Mouse (Mus musculus): Measurements from ENCODE around the gene Itga7. TPM values are rescaled to one million over a fixed set of nuclear protein-coding genes. Genes with fewer than 3 reads are reported as not detected.
A peak's percentile ranks its signal among the peaks of the same experiment; 100 is the strongest.

Itga7 gene
- polyA plus RNA-seq, 1 experiment from 2014 or later = 0.70 TPM

- Histone ChIP-seq H3K9ac (replicated peaks) (no peak overlapping the region), H3K4me2 (ENCODE audit: low read depth, low read length) (no peak overlapping the region), H3K4me3 (ENCODE audit: low read depth, low read length) (no peak overlapping the region), H3K4me1 (ENCODE audit: insufficient read depth) (peaks cover 8% of the 10 kb centered on the region), H3K36me3 (replicated peaks; ENCODE audit: insufficient read depth, low read length) (no peaks in the 10 kb centered on the region), H3K27ac (ENCODE audit: low read depth) (no peak overlapping the region), H3K27me3 (ENCODE audit: insufficient read depth, low read length) (peaks cover 30% of the 10 kb centered on the region), H3K9me3 (ENCODE audit: low read length) (no peaks in the 10 kb centered on the region)
- TF ChIP-seq CTCF (IDR thresholded peaks at IDR 0.05; ENCODE audit: low read depth) = no peak
- TF ChIP-seq EP300 (IDR thresholded peaks at IDR 0.05; ENCODE audit: low read depth) = no peak
- ATAC-seq (no peak), DNase-seq (no peak)
- WGBS (ENCODE audit: insufficient replicate concordance) = 55% methylated on average over 4 of the region's 4 CpGs
These were observed 5.3 kb upstream of the Itga7 start for GRCm38 (mm10) chr10:128928356-128928755.

GRCm38 (mm10) chr10:128929638-128930378 is 3.8 kb upstream of the Itga7 start:
- no peaks in the 10 kb centered on the region for H3K36me3 ChIP-seq (replicated peaks; ENCODE audit: insufficient read depth, low read length)
- no peak overlapping the region for H3K4me2 ChIP-seq (ENCODE audit: low read depth, low read length)
- H3K9me3 ChIP-seq (ENCODE audit: low read length) = no peaks in the 10 kb centered on the region
- ATAC-seq (no peak), DNase-seq (no peak)
- 63% methylated on average over 7 of the region's 7 CpGs for WGBS (ENCODE audit: insufficient replicate concordance)
- no peak overlapping the region for H3K9ac ChIP-seq (replicated peaks)
- H3K27me3 ChIP-seq (ENCODE audit: insufficient read depth, low read length) = peaks cover 45% of the 10 kb centered on the region
- TF ChIP-seq EP300 (IDR thresholded peaks at IDR 0.05; ENCODE audit: low read depth) (no peak), CTCF (IDR thresholded peaks at IDR 0.05; ENCODE audit: low read depth) (no peak)
- H3K4me3 ChIP-seq (ENCODE audit: low read depth, low read length) = no peak overlapping the region
- 0 out of 2 replicates have a peak, but pooled peaks cover 4% of the 10 kb centered on the region for H3K4me1 ChIP-seq (ENCODE audit: insufficient read depth)
- H3K27ac ChIP-seq (ENCODE audit: low read depth) = no peak overlapping the region

GRCm38 (mm10) chr10:128931441-128931840 is 2.2 kb upstream of the Itga7 start:
- WGBS (ENCODE audit: insufficient replicate concordance) = 39% methylated on average over 2 of the region's 2 CpGs
- H3K27me3 ChIP-seq (ENCODE audit: insufficient read depth, low read length) = peaks cover 53% of the 10 kb centered on the region
- H3K9me3 ChIP-seq (ENCODE audit: low read length) = no peaks in the 10 kb centered on the region
- no peak overlapping the region for H3K27ac ChIP-seq (ENCODE audit: low read depth)
- no peak for TF ChIP-seq EP300 (IDR thresholded peaks at IDR 0.05; ENCODE audit: low read depth)
- TF ChIP-seq CTCF (IDR thresholded peaks at IDR 0.05; ENCODE audit: low read depth) = no peak
- DNase-seq (no peak), ATAC-seq (no peak)
- no peaks in the 10 kb centered on the region for H3K36me3 ChIP-seq (replicated peaks; ENCODE audit: insufficient read depth, low read length)
- no peak overlapping the region for H3K9ac ChIP-seq (replicated peaks)
- no peak overlapping the region for H3K4me3 ChIP-seq (ENCODE audit: low read depth, low read length)
- H3K4me2 ChIP-seq (ENCODE audit: low read depth, low read length) = no peak overlapping the region
- H3K4me1 ChIP-seq (ENCODE audit: insufficient read depth) = 0 out of 2 replicates have a peak, but pooled peaks cover 4% of the 10 kb centered on the region

GRCm38 (mm10) chr10:128933976-128934721 is 531 bp downstream of the Itga7 start:
- no peak for ATAC-seq
- Histone ChIP-seq H3K27me3 (ENCODE audit: insufficient read depth, low read length) (peaks cover 55% of the 10 kb centered on the region), H3K9ac (replicated peaks) (0 out of 2 replicates have a peak overlapping the region, but pooled peaks have one; percentile 11)

GRCm38 (mm10) chr10:128934997-128935787 is 1.6 kb downstream of the Itga7 start:
- H3K4me3 ChIP-seq (ENCODE audit: low read depth, low read length) = no peak overlapping the region
- H3K4me1 ChIP-seq (ENCODE audit: insufficient read depth) = 0 out of 2 replicates have a peak, but pooled peaks cover 4% of the 10 kb centered on the region
- WGBS (ENCODE audit: insufficient replicate concordance) = 61% methylated on average over 7 of the region's 7 CpGs
- H3K27me3 ChIP-seq (ENCODE audit: insufficient read depth, low read length) = peaks cover 50% of the 10 kb centered on the region
- H3K27ac ChIP-seq (ENCODE audit: low read depth) = no peak overlapping the region
- no peak for ATAC-seq
- H3K9ac ChIP-seq (replicated peaks) = no peak overlapping the region
- no peak for TF ChIP-seq EP300 (IDR thresholded peaks at IDR 0.05; ENCODE audit: low read depth)
- no peak for TF ChIP-seq CTCF (IDR thresholded peaks at IDR 0.05; ENCODE audit: low read depth)
- no peaks in the 10 kb centered on the region for H3K9me3 ChIP-seq (ENCODE audit: low read length)
- no peak overlapping the region for H3K4me2 ChIP-seq (ENCODE audit: low read depth, low read length)
- H3K36me3 ChIP-seq (replicated peaks; ENCODE audit: insufficient read depth, low read length) = no peaks in the 10 kb centered on the region
- no peak for DNase-seq

More at GRCm38 (mm10) chr10:128933976-128934721, 531 bp downstream of the Itga7 start:
- WGBS (ENCODE audit: insufficient replicate concordance) = 5% methylated on average over 21 of the region's 21 CpGs
- Histone ChIP-seq H3K36me3 (replicated peaks; ENCODE audit: insufficient read depth, low read length) (no peaks in the 10 kb centered on the region), H3K4me3 (ENCODE audit: low read depth, low read length) (peak overlapping the region; percentile 37), H3K9me3 (ENCODE audit: low read length) (no peaks in the 10 kb centered on the region), H3K27ac (ENCODE audit: low read depth) (no peak overlapping the region), H3K4me2 (ENCODE audit: low read depth, low read length) (peak overlapping the region; percentile 60), H3K4me1 (ENCODE audit: insufficient read depth) (0 out of 2 replicates have a peak, but pooled peaks cover 4% of the 10 kb centered on the region)
- TF ChIP-seq CTCF (IDR thresholded peaks at IDR 0.05; ENCODE audit: low read depth) (no peak), EP300 (IDR thresholded peaks at IDR 0.05; ENCODE audit: low read depth) (no peak)
- no peak for DNase-seq
